Mouse (Mus musculus) left cerebral cortex, adult 6 months (tissue): ENCODE results near the gene Bpifb6. TPM values are rescaled to one million over a fixed set of nuclear protein-coding genes. Genes with fewer than 3 reads are reported as not detected.

Experiments
- long read RNA-seq, 2 experiments: library from polyadenylated mRNA; unstranded; transcript quantifications; one replicate each; pipeline ENCODE4 v2.0.0; 2019 to 2020
- polyA plus RNA-seq: library from polyadenylated mRNA; unstranded; fragments of <200 nt; fragmentation: Nextera tagmentation; gene quantifications from 2 replicates; pipeline ENCODE4 v1.2.3, GENCODE M21; 2021

Bpifb6 gene
- not detected in 2 replicates for polyA plus RNA-seq
- long read RNA-seq, experiment 1, result 0 reads
- long read RNA-seq, experiment 2, result 0 reads

DNA sequence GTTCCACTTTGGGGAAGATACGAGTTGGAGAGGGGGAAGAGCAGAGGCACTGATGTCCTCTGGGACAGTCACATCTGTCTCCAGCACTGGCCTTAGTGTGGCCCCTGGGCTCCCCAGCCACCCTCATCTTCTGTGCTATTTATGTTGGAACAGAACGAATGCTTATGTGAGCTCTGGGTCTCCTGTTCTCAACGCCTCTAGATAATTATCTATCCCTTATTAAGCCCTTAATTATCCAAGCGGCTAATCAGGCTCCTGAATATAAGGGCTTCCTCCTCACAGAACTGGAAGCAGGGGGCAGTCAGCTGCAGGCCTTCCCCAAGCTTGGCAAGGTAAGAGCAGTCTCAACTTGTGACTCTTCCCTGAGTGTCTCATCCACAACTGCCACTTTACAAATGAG, at the start of gene Bpifb6:
Gene Bpifb6, plus strand, starts transcription at position 301 of the 400 bp plus-strand sequence.

DNA sequence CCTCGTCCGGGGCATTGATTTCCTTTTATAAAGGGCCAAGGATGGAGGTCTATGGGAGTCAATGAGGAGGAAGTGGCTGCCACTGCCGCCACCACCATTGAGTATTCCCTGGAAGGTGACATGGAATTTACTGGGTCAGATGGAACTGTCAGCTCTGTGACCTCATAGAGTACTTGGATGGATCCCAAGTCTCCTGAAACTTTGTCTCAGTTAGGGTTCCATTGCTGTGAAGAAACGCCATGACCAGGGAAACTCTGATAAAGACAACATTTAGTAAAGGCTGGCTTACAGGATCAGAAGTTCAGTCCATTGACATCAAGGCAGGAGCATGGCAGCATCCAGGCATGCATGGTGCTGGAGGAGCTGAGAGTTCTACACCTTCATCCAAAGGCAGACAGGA, 29.2 kb upstream of the Bpifb6 start, which contains the start of gene Sun5:
Gene Sun5, minus strand, starts transcription at position 101 of the 400 bp plus-strand sequence.

DNA sequence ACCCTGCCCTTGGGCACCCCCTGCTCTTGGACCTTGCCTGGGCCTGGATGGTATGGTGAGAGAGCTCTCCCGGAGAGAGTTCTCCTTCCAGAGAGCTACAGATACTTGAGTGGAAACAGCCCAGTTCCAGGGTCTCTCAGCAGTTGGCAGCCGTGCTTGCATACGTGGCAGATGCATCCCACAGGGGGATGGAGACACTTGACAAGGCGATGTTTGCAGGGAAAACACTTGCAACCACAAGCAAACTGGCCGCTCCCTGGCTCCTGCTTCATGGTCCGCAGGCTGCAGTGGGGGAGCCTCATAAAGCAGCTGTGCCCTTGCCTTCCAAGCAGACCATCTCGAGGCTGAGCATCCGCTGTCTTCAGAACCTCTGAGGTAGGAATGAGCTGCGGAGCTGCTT, 25.4 kb upstream of the Bpifb6 start, which contains the start of gene Bpifb2:
Gene Bpifb2, plus strand, starts transcription at position 301 of the 400 bp plus-strand sequence.

DNA sequence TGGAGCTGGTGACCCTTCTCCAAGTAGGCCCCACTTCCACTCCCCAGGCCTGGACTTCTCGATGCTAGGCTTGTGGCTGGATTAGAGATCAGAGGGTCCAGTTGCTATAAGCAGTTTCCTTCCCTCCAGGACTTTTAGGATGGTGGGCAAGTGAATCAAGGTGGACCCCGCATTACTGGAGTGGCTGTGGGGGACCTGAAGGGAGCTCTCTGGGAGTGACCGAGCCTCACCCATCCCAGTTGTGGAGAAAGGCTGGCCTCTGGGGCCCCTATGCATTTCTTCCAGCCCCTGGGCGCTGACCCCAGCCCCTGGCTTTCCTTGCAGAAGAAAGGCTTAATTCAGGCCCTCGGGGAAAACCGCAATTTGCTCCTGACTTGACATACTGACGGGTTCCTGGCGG, 17.7 kb downstream of the Bpifb6 start, which contains the start of gene Bpifb3:
Gene Bpifb3, plus strand, starts transcription at position 301 of the 400 bp plus-strand sequence.

DNA sequence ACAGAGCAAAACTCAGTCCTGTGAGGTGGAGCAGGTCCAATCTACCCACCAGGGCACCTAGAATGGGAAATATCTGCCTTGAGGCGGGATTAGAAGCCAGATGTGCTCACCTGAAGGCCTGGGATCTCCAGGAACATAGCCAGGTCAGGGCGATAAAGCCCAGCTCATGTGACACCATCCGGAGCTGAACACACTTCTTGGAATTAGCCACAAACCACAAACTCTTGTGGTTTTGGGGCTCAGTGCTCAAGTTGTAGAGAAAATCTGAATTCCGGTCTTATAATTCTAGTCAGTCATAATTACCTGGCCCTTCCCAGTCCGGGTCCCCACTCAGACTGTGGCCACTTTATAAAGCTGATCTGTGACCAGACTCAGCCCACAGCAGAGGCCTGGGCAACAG, 37.7 kb downstream of the Bpifb6 start, which contains the start of gene Bpifb4:
Gene Bpifb4, plus strand, starts transcription at position 370 of the 400 bp plus-strand sequence.

Other genes with a start within 250 kb of the Bpifb6 start
- 0.06 and 0.16 TPM in 2 replicates for gene Dnmt3c, start 203.7 kb upstream of the Bpifb6 start, polyA plus RNA-seq
- gene Mapre1, start 159.1 kb upstream of the Bpifb6 start, polyA plus RNA-seq, result 80.6 and 106 TPM in 2 replicates
- not detected in 2 replicates for gene Efcab8, start 120.5 kb upstream of the Bpifb6 start, polyA plus RNA-seq
- not detected in 2 replicates for gene Sun5, start 29.3 kb upstream of the Bpifb6 start, polyA plus RNA-seq
- gene Bpifb2, start 25.3 kb upstream of the Bpifb6 start, polyA plus RNA-seq, result not detected in 2 replicates
- 0.18 TPM in 1 of 2 replicates, not detected in the other for gene Bpifb3, start 17.8 kb downstream of the Bpifb6 start, polyA plus RNA-seq
- gene Bpifb4, start 37.8 kb downstream of the Bpifb6 start, polyA plus RNA-seq, result 0.10 and 0.17 TPM in 2 replicates
- not detected in 2 replicates for gene Bpifa6, start 74.6 kb downstream of the Bpifb6 start, polyA plus RNA-seq
- not detected in 2 replicates for gene Bpifa2, start 107.9 kb downstream of the Bpifb6 start, polyA plus RNA-seq
- not detected in 2 replicates for gene Bpifa3, start 229.9 kb downstream of the Bpifb6 start, polyA plus RNA-seq
- gene Bpifa1, start 242.5 kb downstream of the Bpifb6 start, polyA plus RNA-seq, result not detected in 2 replicates